Mouse (Mus musculus): ENCODE data around the gene Thap7.

DNA sequence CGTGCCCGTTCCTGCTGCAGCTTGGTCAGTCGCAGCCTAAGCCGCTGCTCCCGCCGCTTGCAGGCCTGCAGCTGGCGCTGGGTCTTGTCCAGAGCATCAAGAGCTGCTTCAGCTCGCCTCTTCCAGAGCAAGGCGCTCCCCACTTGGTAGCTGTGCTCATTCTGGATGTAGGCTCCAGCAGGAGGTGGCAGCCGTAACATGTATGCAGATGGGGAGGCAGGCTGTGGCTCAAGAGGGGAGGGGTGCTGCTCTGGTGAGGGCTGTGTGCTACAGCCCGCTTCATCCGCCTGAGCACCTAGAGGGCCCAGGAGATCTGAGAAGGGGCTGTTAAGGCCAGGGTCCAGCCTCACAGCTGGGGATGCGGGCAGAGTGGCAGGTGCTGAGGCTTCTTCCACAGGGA, 2.7 kb downstream of the Thap7 start:
- TF ChIP-seq EP300 (IDR thresholded peaks at IDR 0.05; ENCODE audit: insufficient read depth, low read depth, low read length) (no peak), POLR2A (IDR thresholded peaks at IDR 0.05; ENCODE audit: insufficient read depth, low read depth, low read length) (no peak), CTCF (IDR thresholded peaks at IDR 0.05) (no peak)

Data from heart, adult 2 months (tissue).